Mouse (Mus musculus) stomach, postnatal 0 days (tissue): ENCODE measurements at regions not wholly inside any gene's neighbourhood (a gene's known extent, or its start where the extent isn't known, plus 50 kb on each side); places are given as distances from the start of the nearest gene placed in this dataset.

Experiments used
- ATAC-seq: fragments of 200-750 bp; cut with Nextera tagmentation; 2 replicates; pipeline ENCODE4 v1.8.0; 2017; ENCODE audit not compliant: low FRiP score, low TSS enrichment
- DNase-seq: peaks from one replicate; pipeline ENCODE4 v3.0.0-alpha.2; 2016; ENCODE audit warnings: low spot score
- H3K27ac ChIP-seq: fragments of 300-500 bp; sonication (generic); replicated peaks from 2 replicates; pipeline ENCODE4 v1.5.1; 2014; ENCODE audit warnings: mild to moderate bottlenecking, control low read depth
- H3K27me3 ChIP-seq: fragments of 300-500 bp; sonication (generic); 2 replicates; pipeline ENCODE4 v1.6.1; 2014; ENCODE audit warnings: low read length; ENCODE audit not compliant: control insufficient read depth, insufficient read depth
- H3K36me3 ChIP-seq: fragments of 300-500 bp; sonication (generic); 2 replicates; pipeline ENCODE4 v1.6.1; 2014; ENCODE audit warnings: low read length, mixed read lengths; ENCODE audit not compliant: control insufficient read depth, insufficient read depth
- H3K4me1 ChIP-seq: fragments of 300-500 bp; sonication (generic); replicated peaks from 2 replicates; pipeline ENCODE4 v1.6.1; 2014; ENCODE audit warnings: antibody characterized with exemption; ENCODE audit not compliant: control insufficient read depth, insufficient read depth
- H3K4me2 ChIP-seq: fragments of 300-500 bp; sonication (generic); replicated peaks from 2 replicates; pipeline ENCODE4 v1.6.1; 2014; ENCODE audit warnings: low read depth, mild to moderate bottlenecking, control low read depth, moderate library complexity
- H3K4me3 ChIP-seq: fragments of 300-500 bp; sonication (generic); 2 replicates; pipeline ENCODE4 v1.5.1; 2014; ENCODE audit warnings: low read depth, low read length, control low read depth
- H3K9ac ChIP-seq: fragments of 300-500 bp; sonication (generic); 2 replicates; pipeline ENCODE4 v1.6.1; 2014; ENCODE audit warnings: mild to moderate bottlenecking, low read length, control low read depth, mixed read lengths
- H3K9me3 ChIP-seq: fragments of 300-500 bp; sonication (generic); 2 replicates; pipeline ENCODE4 v1.6.1; 2016; ENCODE audit warnings: low read length; ENCODE audit not compliant: control insufficient read depth
- CTCF ChIP-seq: IDR thresholded peaks from 2 replicates; pipeline ENCODE4 v1.5.1; 2016; ENCODE audit warnings: antibody characterized with exemption, low read depth, mild to moderate bottlenecking, moderate library complexity
- EP300 ChIP-seq: optimal IDR thresholded peaks from 2 replicates; pipeline ENCODE3; 2016; ENCODE audit warnings: antibody characterized with exemption
- WGBS: fragments of 180-500 bp; shearing (Covaris S2); extraction: QIAGEN DNeasy Blood & Tissue Kit; methylation state at CpG from one replicate; pipeline ENCODE4 v1.1.7; 2014; 5-methylcytosine and 5-hydroxymethylcytosine counted together

GRCm38 (mm10) chr5:91744389-91744788 is 218.5 kb downstream of the Rchy1 start:
- Histone ChIP-seq H3K27me3 (no peaks in the 10 kb centered on the region), H3K9ac (no peak overlapping the region), H3K4me1 (0 out of 2 replicates have a peak, but pooled peaks cover 2% of the 10 kb centered on the region), H3K4me2 (no peak overlapping the region), H3K4me3 (no peak overlapping the region), H3K36me3 (no peaks in the 10 kb centered on the region), H3K27ac (no peak overlapping the region), H3K9me3 (no peaks in the 10 kb centered on the region)
- ATAC-seq, result no peak
- TF ChIP-seq EP300 (no peak), CTCF (no peak)
- no peak for DNase-seq

DNA sequence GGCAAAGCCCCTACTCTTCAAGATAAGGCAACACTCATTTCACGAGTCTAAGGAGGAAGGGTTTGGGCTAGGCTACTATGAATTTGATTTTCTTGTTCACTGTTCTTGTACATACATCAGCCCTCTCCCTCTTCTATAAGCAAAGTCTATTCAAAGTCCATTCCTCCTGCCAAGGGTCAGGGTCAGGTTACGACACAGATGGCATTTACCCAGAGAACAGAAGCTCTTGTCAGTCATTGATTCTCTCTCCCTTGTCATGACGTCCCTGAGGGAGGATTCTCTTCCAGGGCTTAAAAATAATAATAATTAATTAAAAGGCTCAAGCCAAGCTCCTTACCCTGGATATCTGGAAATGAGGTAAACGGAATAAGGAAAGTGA is 222.7 kb downstream of the Rchy1 start:
- Histone ChIP-seq H3K27ac (no peak overlapping the region), H3K4me1 (0 out of 2 replicates have a peak, but pooled peaks cover 2% of the 10 kb centered on the region), H3K36me3 (no peaks in the 10 kb centered on the region), H3K9ac (no peak overlapping the region), H3K9me3 (no peaks in the 10 kb centered on the region), H3K4me3 (no peak overlapping the region), H3K4me2 (peak overlapping the region; percentile 0; the same call in 1 of the 2 replicates), H3K27me3 (no peaks in the 10 kb centered on the region)
- TF ChIP-seq CTCF, result no peak
- no peak for TF ChIP-seq EP300
- ATAC-seq, result peak; percentile 38; the same call in 1 of the 2 replicates
- 17% methylated on average over 4 of the region's 4 CpGs for WGBS
- DNase-seq, result peak; percentile 24

DNA sequence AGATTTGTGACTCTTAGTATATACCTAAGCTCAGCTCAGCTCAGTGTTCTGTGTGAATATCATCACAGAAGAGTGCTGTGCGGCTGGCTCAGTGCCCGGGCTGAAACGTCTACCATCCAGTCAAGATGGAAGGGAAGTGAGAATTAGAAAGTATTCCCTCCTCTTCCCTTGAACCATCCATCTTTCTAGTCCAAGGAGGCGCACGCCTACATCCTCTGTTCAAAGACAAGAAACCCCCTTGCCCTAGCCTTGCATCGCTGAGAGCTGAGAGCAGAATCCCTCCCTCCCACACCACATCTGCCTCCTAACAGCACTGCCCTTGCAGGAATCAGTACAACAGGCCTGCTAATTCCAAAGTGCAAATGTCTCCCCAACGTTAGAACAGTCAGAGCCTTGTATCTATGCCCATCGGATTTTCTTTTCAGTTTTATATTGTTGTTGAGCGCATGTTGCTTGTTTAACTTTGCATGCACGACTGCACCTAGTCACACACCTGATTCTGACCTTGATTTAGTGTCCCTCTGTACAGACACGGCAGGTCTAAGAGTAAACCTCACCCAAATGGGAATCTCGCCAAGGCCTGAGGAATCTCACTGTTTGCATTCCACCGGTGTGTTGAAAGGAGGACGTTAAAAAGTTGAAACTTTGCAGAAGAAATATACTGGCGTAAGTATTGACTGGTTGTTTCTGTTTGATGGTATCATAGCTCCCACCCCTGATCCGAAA is 222.2 kb downstream of the Parm1 start:
- ATAC-seq (peak; percentile 86), DNase-seq (peak; percentile 59)
- H3K36me3 ChIP-seq, result no peaks in the 10 kb centered on the region
- 20% methylated on average over 16 of the region's 16 CpGs for WGBS
- H3K27me3 ChIP-seq, result no peaks in the 10 kb centered on the region
- no peak overlapping the region for H3K4me3 ChIP-seq
- TF ChIP-seq CTCF (no peak), EP300 (no peak)
- 0 out of 2 replicates have a peak overlapping the region, but pooled peaks have one; percentile 18 for H3K9ac ChIP-seq
- peak overlapping the region; percentile 0 for H3K4me2 ChIP-seq
- 0 out of 2 replicates have a peak, but pooled peaks cover 2% of the 10 kb centered on the region for H3K4me1 ChIP-seq
- peak overlapping the region; percentile 73 for H3K27ac ChIP-seq
- no peaks in the 10 kb centered on the region for H3K9me3 ChIP-seq

DNA sequence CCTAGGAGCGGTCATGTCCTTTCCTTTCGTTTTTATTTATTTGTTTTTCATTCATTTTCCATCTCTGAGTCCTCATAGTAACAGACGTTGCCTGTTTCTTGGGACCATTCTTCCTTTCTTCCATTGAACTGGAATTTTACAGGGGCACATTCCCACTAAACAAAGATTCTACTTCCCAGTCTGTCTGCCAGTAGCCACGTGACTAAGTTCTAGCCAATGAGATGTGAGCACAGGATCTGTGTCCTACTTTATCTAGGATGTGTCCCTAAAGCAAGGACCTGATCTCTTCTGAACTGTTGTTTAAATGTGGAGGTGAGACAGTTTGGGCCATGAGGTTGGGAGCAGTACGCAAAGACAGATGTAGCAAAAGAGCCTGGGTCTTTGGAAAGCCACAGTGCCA is 214.6 kb downstream of the Parm1 start:
- Histone ChIP-seq H3K4me1 (no peaks in the 10 kb centered on the region), H3K4me3 (no peak overlapping the region), H3K4me2 (no peak overlapping the region), H3K9me3 (no peaks in the 10 kb centered on the region), H3K27ac (no peak overlapping the region), H3K27me3 (no peaks in the 10 kb centered on the region), H3K9ac (no peak overlapping the region), H3K36me3 (no peaks in the 10 kb centered on the region)
- 83% methylated on average over 5 of the region's 5 CpGs for WGBS
- TF ChIP-seq EP300 (no peak), CTCF (no peak)
- DNase-seq (no peak), ATAC-seq (no peak)

- H3K4me2 ChIP-seq, result no peak overlapping the region
- no peak for ATAC-seq
- H3K9me3 ChIP-seq, result no peaks in the 10 kb centered on the region
- no peak for DNase-seq
- H3K4me3 ChIP-seq, result no peak overlapping the region
- H3K27ac ChIP-seq, result no peak overlapping the region
- TF ChIP-seq EP300 (no peak), CTCF (no peak)
- WGBS, result 74% methylated on average over 5 of the region's 5 CpGs
- no peaks in the 10 kb centered on the region for H3K36me3 ChIP-seq
- H3K4me1 ChIP-seq, result no peaks in the 10 kb centered on the region
- H3K9ac ChIP-seq, result no peak overlapping the region
- H3K27me3 ChIP-seq, result no peaks in the 10 kb centered on the region
Observed at GRCm38 (mm10) chr5:91731155-91731554, 213.7 kb downstream of the Parm1 start.

DNA sequence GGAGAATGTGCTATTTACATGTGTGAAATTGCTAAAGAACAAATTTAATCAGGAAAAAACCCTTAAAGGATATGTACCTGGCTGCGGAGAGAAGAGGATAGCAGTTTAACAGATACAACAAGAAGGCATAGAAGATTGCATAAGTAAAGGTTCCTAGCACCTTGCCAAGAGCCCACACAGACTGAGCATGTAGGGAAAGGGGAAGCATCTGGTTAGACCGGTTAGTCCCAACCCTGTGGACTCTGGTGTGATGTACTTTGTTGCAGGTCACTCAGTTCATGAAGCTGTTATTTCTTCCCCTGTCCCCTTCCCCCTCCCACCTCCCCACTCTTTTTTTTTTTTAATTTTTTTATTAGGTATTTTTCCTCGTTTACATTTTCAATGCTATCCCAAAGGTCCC is 212.5 kb downstream of the Parm1 start:
- TF ChIP-seq CTCF (no peak), EP300 (no peak)
- no peak overlapping the region for H3K4me3 ChIP-seq
- H3K9ac ChIP-seq, result no peak overlapping the region
- H3K9me3 ChIP-seq, result no peaks in the 10 kb centered on the region
- H3K4me2 ChIP-seq, result no peak overlapping the region
- DNase-seq (peak; percentile 63), ATAC-seq (peak; percentile 89)
- no peaks in the 10 kb centered on the region for H3K36me3 ChIP-seq
- no peaks in the 10 kb centered on the region for H3K27me3 ChIP-seq
- no peak overlapping the region for H3K27ac ChIP-seq
- H3K4me1 ChIP-seq, result no peaks in the 10 kb centered on the region
- WGBS, result 43% methylated on average over 3 of the region's 3 CpGs
